Mouse (Mus musculus) hindbrain, embryonic 16.5 days (tissue): ENCODE measurements around the gene Atxn2. TPM values are rescaled to one million over a fixed set of nuclear protein-coding genes. Genes with fewer than 3 reads are reported as not detected.

Experiments used
- ATAC-seq: fragments of 200-750 bp; cut with Nextera tagmentation; 2 replicates; pipeline ENCODE4 v1.8.0; 2017; ENCODE audit warnings: moderate TSS enrichment, moderate library complexity
- H3K27ac ChIP-seq: fragments of 300-500 bp; sonication (generic); 2 replicates; pipeline ENCODE4 v1.5.1; 2014; ENCODE audit warnings: low read depth, mild to moderate bottlenecking, control low read depth, low read length, moderate library complexity
- H3K27me3 ChIP-seq: fragments of 300-500 bp; sonication (generic); replicated peaks from 2 replicates; pipeline ENCODE4 v1.6.1; 2014; ENCODE audit warnings: low read length; ENCODE audit not compliant: control insufficient read depth, insufficient read depth
- H3K36me3 ChIP-seq: fragments of 300-500 bp; sonication (generic); 2 replicates; pipeline ENCODE4 v1.6.1; 2014; ENCODE audit warnings: mild to moderate bottlenecking, low read length, moderate library complexity, mixed read lengths; ENCODE audit not compliant: control insufficient read depth, insufficient read depth
- H3K4me1 ChIP-seq: fragments of 300-500 bp; sonication (generic); 2 replicates; pipeline ENCODE4 v1.6.1; 2014; ENCODE audit warnings: low read depth, low read length; ENCODE audit not compliant: control insufficient read depth, insufficient read depth
- H3K4me2 ChIP-seq: fragments of 300-500 bp; sonication (generic); 2 replicates; pipeline ENCODE4 v1.6.1; 2014; ENCODE audit warnings: mild to moderate bottlenecking, low read length, control low read depth, moderate library complexity
- H3K4me3 ChIP-seq: fragments of 300-500 bp; sonication (generic); 2 replicates; pipeline ENCODE4 v1.5.1; 2014; ENCODE audit warnings: mild to moderate bottlenecking, low read length, control low read depth, moderate library complexity
- H3K9ac ChIP-seq: fragments of 300-500 bp; sonication (generic); 2 replicates; pipeline ENCODE4 v1.6.1; 2014; ENCODE audit warnings: low read depth, mild to moderate bottlenecking, control low read depth, low read length, moderate library complexity
- H3K9me3 ChIP-seq: fragments of 300-500 bp; sonication (generic); 2 replicates; pipeline ENCODE4 v1.6.1; 2014; ENCODE audit warnings: mild to moderate bottlenecking, low read length, moderate library complexity; ENCODE audit not compliant: control insufficient read depth
- WGBS: fragments of 180-500 bp; shearing (Covaris S2); extraction: QIAGEN DNeasy Blood & Tissue Kit; methylation state at CpG from one replicate; pipeline ENCODE4 v1.1.7; 2014; 5-methylcytosine and 5-hydroxymethylcytosine counted together
- polyA plus RNA-seq: library from polyadenylated mRNA; unstranded; fragments of >200 nt; fragmentation: Nextera tagmentation; extraction: Ambion mirVana; gene quantifications from 2 replicates; pipeline ENCODE4 v1.2.1, GENCODE M21; 2015

Atxn2 gene
- polyA plus RNA-seq, 1 experiment from 2014 or later = 53.9 TPM

DNA sequence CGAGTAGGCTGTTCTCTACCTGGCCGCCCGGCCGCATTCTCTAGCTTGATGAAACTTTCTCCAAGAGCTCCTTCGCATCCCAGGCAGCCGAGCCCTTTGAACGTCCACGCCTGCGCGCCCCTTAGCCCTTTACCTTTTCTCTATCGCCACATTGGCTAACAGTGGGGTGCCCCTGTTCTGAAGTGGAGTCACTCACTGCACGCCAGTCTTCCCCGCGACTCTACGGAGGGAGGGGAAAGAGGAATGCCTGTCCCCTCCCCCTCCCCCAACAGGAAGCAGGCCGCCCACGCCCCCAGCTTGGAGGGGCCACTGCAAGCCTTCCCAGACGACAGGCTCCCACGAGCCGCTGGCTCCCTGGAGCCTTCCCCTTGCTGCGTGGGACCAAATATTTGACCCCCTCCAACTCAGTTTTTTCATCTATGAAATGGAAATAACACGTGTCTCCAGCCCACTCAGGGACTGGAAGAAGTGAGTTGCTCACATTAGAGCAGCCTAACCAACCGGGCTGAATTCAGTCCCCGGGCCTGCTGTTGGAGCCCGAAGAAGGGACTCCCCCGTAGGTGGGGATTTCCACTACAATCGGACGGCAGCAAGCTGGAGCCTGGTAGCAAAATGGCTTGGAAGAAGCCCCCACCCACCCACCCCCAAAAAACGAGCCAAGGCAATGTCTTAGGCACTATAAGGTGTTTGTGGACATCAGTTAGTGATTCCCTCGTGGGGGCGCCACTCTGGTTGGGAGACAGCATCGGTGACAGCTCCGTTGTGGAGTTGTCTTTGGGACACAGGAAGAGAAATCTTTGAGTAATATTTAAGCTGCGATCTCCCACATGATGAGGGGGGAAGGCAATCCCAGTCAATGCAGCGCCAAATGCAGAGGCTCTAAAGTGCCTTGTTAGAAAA, 126.6 kb downstream of the Atxn2 start, which contains the start of gene Sh2b3:
TSS of gene Sh2b3 (minus strand) at position 206 of the 900 bp plus-strand sequence.
- Histone ChIP-seq H3K36me3 (no peaks in the 10 kb centered on the region), H3K27ac (peak within 1 kb of the TSS; percentile 55; the same call in 1 of the 2 replicates), H3K4me3 (peak within 1 kb of the TSS; percentile 83), H3K27me3 (peaks cover 15% of the 10 kb centered on the region), H3K4me1 (peaks cover 27% of the 10 kb centered on the region), H3K9me3 (no peaks in the 10 kb centered on the region), H3K9ac (peak within 1 kb of the TSS; percentile 84), H3K4me2 (peak within 1 kb of the TSS; percentile 94)
- WGBS = under 1% methylated on average over 35 of the region's 35 CpGs
- ATAC-seq = no peak; the same call in 1 of the 2 replicates

DNA sequence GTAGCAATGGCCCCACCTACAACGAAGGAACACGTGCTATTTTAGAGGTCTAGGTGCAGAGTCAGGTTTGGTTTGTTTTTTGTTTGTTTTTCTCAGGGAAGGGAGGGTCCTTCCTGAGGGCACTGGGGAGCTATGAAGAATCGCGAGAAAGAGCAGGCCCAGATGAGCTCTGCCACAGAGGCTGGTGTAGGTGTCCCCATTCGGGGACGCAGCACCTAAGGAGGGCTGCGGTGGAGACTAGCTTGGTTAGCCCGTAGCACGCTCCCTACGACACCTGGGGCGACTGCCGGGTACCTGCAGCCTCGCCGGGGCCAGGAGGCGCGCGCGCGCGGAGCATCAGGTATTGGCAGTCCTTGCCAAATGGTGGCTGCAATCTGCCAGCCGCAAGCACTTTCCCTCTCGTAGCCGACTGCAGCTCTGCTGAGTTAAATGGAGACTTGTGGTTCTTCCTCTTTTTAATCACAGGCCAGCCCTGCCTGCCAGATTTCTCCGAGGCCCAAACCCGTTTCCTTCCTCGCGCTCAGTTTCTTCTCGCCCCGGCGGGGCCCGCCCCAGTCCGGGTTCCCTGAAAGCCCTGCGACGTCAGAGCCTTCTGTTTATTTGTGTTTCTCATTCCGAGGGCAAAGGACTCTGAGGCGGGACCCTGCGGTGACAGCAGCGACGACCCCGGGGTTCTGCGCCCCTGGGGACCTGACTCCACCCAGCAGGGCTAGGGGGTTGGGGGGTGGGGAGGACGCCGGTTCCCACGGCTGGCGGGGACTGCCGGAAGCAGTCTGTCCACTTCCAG, 127.4 kb downstream of the Atxn2 start:
- H3K4me1 ChIP-seq = peaks cover 27% of the 10 kb centered on the region
- H3K9ac ChIP-seq = peak overlapping the region; percentile 51
- no peaks in the 10 kb centered on the region for H3K36me3 ChIP-seq
- under 1% methylated on average over 46 of the region's 46 CpGs for whole genome bisulfite sequencing
- H3K9me3 ChIP-seq = no peaks in the 10 kb centered on the region
- H3K27me3 ChIP-seq = peaks cover 21% of the 10 kb centered on the region
- no peak overlapping the region for H3K27ac ChIP-seq
- peak overlapping the region; percentile 39 for H3K4me3 ChIP-seq
- ATAC-seq = no peak
- H3K4me2 ChIP-seq = peak overlapping the region; percentile 94

DNA sequence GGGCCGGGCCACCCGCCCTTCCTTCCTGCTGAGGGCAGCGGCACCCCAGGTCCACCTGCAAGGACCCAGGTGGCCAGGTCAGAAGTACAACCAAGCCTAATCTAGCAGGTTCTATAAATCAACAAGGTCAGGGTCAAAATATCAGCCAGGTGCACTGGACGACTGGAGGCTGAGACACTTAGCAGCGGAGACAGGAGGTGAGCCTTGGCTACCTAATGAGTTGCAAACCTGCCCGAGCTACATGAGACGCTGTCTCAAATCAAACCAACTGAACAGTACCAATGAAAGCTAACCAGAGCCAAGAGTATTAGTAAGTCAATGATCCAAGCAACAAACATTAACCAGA, 128.0 kb downstream of the Atxn2 start:
- peaks cover 26% of the 10 kb centered on the region for H3K27me3 ChIP-seq
- 35% methylated on average over 7 of the region's 7 CpGs for WGBS
- H3K9ac ChIP-seq = no peak overlapping the region
- H3K36me3 ChIP-seq = no peaks in the 10 kb centered on the region
- H3K27ac ChIP-seq = no peak overlapping the region
- no peaks in the 10 kb centered on the region for H3K9me3 ChIP-seq
- peak overlapping the region; percentile 39; the same call in 1 of the 2 replicates for H3K4me3 ChIP-seq
- ATAC-seq = no peak
- peaks cover 27% of the 10 kb centered on the region for H3K4me1 ChIP-seq
- peak overlapping the region; percentile 94 for H3K4me2 ChIP-seq

DNA sequence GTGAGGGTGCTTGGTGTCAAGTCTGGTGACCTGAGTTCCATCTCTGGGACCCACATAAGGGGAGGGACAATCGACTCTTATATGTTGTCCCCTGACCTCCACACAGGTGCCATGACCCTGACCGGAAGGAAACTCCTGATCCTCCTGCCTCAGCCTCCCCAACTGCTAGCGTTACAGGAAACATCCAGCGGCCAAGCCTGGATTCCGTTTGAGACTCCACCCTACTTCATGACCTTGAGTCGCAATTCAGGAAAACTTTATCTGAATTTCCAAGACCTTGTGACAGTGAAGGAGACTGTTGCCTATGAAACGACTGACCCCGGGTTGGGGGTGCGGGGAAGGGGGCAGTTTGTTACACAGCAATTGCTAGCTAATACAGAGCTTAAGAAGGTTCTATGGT, 130.4 kb downstream of the Atxn2 start:
- Histone ChIP-seq H3K27me3 (peaks cover 29% of the 10 kb centered on the region), H3K36me3 (no peaks in the 10 kb centered on the region), H3K9me3 (no peaks in the 10 kb centered on the region), H3K4me3 (no peak overlapping the region), H3K27ac (no peak overlapping the region), H3K4me1 (peaks cover 17% of the 10 kb centered on the region), H3K9ac (no peak overlapping the region), H3K4me2 (no peak overlapping the region)
- WGBS = 93% methylated on average over 9 of the region's 9 CpGs
- ATAC-seq = no peak

DNA sequence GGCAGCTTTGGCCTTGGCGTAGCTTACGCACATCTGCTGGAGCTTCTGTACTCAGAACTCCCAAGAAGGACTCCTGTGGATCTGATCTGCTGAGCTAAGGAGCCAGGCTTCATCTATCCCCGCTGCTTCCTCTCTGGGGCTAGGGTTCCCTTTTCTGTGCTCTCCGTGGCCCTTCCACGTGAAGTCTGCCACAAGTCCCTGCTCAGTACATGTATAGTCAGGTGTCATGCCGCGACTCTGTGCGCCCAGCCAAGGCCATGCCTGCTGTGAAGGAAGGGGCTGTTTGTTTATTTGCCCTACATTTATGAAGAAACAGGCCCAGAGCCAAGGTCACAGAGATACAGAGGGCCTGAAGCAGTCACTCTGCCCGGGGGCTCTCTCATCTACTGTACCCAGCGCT, 130.8 kb downstream of the Atxn2 start:
- 39% methylated on average over 10 of the region's 10 CpGs for WGBS
- Histone ChIP-seq H3K27ac (no peak overlapping the region), H3K4me1 (peaks cover 17% of the 10 kb centered on the region), H3K36me3 (no peaks in the 10 kb centered on the region), H3K9me3 (no peaks in the 10 kb centered on the region), H3K4me2 (no peak overlapping the region), H3K27me3 (peaks cover 27% of the 10 kb centered on the region), H3K9ac (no peak overlapping the region), H3K4me3 (no peak overlapping the region)
- peak; percentile 16; the same call in 1 of the 2 replicates for ATAC-seq

DNA sequence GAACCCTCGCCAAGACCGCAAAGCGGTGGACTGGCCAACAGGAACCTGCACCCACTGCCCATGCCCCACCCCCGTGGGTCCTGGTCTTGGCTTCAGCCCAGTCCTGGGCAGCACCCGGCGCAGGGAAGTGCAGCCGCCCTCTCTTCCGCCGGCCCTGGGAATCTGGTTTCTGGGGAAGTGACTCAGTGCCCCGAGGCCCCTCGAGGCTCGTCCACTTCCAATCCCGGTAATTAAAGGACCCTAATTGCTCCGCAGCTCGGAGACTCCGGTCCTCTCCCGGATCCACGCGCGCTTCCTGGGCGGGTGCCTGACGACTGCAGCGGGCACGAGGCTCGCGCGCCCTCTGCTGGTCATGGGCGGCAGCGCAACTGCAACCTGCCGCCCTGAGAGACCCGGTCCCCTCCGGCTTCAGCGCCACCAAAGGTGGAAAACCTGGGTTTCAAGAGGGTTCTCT, 131.6 kb downstream of the Atxn2 start:
- ATAC-seq = peak; percentile 71
- H3K9me3 ChIP-seq = no peaks in the 10 kb centered on the region
- H3K27ac ChIP-seq = no peak overlapping the region
- no peaks in the 10 kb centered on the region for H3K36me3 ChIP-seq
- H3K4me3 ChIP-seq = peak overlapping the region; percentile 54
- H3K4me2 ChIP-seq = peak overlapping the region; percentile 86
- peaks cover 10% of the 10 kb centered on the region for H3K4me1 ChIP-seq
- WGBS = 0% methylated on average over 33 of the region's 33 CpGs
- peaks cover 21% of the 10 kb centered on the region for H3K27me3 ChIP-seq
- H3K9ac ChIP-seq = peak overlapping the region; percentile 70

DNA sequence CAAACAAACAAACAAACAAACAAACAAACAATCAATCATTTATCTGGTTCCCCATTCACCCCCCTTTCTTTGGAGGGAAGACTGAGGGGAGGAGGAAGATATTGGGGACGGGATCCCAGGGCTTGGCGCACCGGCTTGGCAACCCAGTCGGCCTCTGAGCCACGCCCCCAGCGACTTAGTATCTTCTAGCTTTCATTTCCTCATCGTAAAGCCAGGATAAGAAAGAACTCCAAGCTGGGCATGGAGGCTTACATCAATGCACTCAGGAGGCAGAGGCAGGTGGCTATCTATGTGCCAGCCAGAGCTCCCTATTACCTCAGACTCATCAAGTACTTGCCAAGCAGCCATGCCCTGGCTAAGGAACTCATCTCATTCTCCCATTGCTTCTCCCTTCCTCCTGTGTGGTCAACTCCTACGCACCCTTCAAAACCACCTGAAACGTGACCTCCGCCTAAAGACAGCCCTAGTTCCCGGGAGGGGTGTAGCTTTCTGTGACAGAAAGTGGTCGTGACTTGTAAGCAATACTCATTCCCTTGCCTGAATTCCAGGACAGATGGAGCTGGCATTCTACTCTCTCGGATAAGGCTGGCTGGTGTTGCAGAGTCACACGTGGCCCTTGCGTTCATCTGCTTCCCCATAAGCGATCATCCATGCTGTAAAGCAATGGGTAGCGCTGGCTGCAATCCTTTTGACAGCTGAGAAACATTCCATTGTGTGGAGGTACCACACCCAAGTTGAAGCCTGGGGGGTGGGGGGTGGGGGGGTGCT, 132.2 kb downstream of the Atxn2 start:
- Histone ChIP-seq H3K36me3 (no peaks in the 10 kb centered on the region), H3K4me1 (peaks cover 15% of the 10 kb centered on the region), H3K9ac (no peak overlapping the region), H3K27me3 (peaks cover 19% of the 10 kb centered on the region), H3K9me3 (no peaks in the 10 kb centered on the region), H3K4me2 (peak overlapping the region; percentile 86), H3K27ac (no peak overlapping the region), H3K4me3 (peak overlapping the region; percentile 54)
- no peak for ATAC-seq
- 21% methylated on average over 17 of the region's 17 CpGs for WGBS

DNA sequence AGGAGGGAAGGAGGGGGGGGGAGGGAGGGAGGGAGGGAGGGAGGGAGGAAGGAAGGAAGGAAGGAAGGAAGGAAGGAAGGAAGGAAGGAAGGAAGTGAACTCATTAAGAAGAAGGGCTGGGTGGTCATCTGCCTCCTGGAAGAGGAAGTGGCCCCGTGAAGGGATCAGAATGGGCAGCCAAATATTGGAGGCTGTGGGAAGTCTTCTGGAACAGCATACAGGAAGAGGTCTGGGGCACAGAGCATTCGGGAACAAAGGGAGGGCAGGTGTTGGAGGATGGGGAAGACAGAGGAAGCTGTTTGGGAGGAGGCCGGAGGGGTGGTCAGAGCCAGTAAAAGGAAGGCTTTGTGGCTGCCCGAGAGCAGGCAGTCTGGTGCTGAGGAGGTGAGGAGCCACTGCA, 134.2 kb downstream of the Atxn2 start:
- WGBS = 34% methylated on average over 4 of the region's 4 CpGs
- no peak for ATAC-seq
- no peak overlapping the region for H3K9ac ChIP-seq
- no peak overlapping the region for H3K27ac ChIP-seq
- no peak overlapping the region for H3K4me3 ChIP-seq
- peaks cover 18% of the 10 kb centered on the region for H3K4me1 ChIP-seq
- no peaks in the 10 kb centered on the region for H3K36me3 ChIP-seq
- peaks cover 16% of the 10 kb centered on the region for H3K27me3 ChIP-seq
- no peaks in the 10 kb centered on the region for H3K9me3 ChIP-seq
- no peak overlapping the region for H3K4me2 ChIP-seq
